Mouse (Mus musculus) liver (tissue): ENCODE measurements at regions not wholly inside any gene's neighbourhood (a gene's known extent, or its start where the extent isn't known, plus 50 kb on each side); places are given as distances from the start of the nearest gene placed in this dataset.
A peak's percentile ranks its signal among the peaks of the same experiment; 100 is the strongest.
"Not testable (repeated sequence)": the region's sequence is repeated elsewhere in the genome, so short reads cannot be mapped to it uniquely, and the experiment has no call there.

Source experiments
- DNase-seq: peaks from one replicate; pipeline ENCODE4 v3.0.0-alpha.2; 2020; ENCODE audit warnings: mixed read lengths

DNA sequence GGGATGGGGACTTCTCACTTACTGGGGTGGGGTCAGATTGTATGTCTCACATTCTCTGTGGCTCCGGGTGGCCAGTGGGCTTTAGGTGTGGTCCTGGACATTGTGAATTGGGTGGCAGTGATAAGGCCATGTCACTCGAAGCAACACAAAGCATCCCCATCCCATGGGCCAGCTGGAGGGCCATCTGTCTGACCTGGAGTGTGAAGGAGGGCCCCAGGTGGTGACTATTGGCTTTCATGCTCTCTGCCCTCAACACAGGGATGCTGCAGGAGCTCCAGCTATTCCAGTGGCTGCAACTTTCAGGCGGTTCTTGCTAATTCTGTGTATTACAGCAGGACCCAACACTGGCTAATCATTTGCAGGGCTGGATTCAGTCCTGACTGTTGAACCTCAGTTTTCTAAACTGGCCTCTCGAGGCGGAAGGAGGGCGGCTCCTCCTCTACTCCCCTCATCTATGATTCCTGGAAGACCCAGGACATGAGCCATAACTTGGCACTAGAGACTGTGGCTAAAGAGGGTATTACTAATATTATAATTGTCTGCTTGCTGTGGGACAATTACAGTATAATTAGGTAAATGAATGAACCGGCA is 64.1 kb downstream of the 9530068E07Rik start:
- no peak for DNase-seq

DNA sequence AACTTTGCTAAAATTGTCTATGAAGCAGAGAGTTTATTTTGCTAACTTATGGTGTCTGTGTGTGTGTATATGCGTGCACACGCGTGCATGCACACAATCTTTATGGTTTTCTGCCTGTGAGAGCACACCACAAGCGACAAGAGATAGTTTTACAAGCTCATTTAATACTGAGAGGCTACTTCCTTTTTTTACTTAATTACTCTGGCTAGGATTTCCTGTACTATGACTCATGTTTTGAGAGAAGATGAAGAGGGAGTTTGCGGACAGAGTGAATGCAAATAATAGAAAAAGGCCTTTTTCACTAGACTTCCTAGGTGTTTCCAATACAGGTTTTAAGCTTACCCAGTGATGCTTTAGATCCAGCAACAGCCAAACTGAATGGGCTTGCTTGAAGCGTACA is 74.9 kb downstream of the 9530068E07Rik start:
- DNase-seq, result not testable (repeated sequence)

DNA sequence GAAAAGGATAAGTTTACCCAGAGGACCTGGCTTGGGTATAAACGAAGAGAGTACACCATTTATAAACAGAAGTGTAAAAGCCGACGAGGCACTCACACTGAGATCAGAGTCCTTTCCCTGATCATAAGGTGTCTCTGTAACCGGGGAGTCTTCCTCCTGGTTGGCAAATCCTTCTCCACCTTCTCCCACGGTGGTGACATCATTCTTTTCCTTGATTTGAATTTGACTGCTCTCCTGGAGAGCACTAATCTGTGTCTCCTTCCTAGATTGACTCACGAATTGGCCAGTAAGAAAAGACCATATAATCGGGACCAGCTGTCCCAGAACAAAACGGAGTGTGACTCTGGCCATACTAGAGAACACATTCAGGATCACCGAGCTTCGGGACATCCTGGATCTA is 83.9 kb downstream of the 9530068E07Rik start:
- DNase-seq, result not testable (repeated sequence)

DNA sequence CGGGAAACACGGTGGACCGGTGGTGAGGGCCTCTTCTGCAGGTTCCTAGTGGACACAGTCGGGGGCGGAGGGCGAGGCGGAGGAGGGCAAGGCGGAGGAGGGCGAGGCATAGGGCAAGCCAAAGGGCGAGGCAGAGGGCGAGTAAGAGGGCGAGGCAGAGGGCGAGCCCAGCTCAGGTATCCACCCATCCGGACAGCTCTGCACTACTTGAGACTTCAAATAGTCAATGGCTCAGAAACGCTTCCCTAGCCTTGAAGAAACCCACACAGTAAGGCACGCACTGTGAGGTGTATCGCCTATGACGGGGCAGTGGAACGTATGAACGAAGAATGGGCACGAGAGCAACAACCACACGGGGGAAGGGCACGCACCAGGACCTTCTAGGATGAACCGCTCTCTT is 84.5 kb downstream of the 9530068E07Rik start:
- DNase-seq, result not testable (repeated sequence)

DNA sequence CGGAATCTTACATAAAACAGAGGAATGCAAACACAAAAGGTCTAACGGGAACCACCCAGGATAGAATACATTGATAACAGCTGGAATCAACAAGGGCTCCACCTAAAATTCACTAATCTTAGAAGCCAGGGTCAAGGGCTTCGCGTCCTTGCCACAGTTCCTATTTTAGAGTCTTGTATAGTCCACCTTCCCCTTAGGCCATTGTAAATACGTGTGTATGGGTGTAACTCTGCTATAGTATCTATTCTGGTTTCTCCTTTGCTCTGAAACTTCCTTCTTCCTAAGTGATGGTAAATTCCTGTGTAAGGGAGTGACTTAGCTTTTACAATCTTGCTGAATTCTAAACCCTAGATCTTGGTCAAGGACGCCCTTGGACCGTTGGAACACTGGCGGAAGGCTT is 87.3 kb downstream of the 9530068E07Rik start:
- DNase-seq, result not testable (repeated sequence)

DNA sequence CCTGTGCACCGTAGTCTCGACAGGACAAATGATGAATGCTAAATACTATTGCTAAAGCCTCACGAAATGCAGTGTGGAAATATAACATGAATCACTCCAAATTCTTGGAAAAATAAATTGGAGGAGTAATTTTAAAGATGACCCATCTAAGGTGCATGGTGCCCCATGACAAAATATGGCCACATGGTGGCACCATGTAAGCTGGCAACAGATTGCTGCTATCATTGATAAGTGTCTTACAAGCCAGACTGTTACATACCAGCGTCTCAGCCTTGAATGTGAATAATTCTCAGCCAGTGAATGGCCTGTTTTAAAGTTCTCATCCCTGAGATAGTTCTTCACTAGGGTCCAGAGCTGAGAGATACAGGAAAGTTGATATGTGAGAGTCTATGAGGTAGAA is 92.3 kb downstream of the 9530068E07Rik start:
- DNase-seq, result not testable (repeated sequence)

DNA sequence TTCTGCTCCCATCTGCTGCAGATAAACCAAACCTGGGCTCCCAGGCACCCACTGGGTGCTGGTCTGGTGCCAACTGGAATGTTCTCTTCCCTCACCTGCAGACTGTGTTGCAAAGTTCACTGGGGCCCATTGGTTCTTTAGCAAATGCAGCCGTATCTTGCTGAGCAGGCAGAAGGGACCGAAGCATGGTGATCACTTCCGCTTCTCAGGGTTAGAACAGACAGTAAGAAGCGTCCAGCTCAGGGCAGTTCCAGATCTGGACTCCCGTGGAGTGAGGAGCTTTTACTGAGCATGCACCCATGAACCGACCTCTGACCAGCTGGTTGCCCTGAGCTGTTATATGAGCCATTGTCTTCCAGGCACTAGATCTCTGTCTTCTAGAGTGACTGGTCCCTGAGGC is 97.1 kb downstream of the 9530068E07Rik start:
- DNase-seq, result no peak

DNA sequence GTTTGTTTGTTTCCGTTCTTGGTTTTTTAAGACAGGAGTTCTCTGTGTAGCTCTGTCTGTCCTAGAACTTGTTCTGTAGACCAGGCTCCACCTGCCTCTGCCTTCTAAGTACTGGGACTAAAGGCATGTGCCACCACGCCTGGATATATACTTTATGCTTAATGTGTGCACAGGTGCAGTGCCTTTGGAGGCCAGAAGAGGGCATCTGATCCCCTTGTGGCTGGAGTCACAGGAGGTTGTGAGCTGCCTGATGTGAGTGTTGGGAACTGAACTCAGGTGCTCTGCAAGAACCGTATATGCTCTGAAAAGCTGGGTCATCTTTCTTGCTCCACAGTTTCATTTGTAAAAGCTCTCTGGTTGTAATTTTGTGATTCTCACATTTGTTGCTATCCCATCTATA is 100.7 kb downstream of the 9530068E07Rik start:
- no peak for DNase-seq

DNA sequence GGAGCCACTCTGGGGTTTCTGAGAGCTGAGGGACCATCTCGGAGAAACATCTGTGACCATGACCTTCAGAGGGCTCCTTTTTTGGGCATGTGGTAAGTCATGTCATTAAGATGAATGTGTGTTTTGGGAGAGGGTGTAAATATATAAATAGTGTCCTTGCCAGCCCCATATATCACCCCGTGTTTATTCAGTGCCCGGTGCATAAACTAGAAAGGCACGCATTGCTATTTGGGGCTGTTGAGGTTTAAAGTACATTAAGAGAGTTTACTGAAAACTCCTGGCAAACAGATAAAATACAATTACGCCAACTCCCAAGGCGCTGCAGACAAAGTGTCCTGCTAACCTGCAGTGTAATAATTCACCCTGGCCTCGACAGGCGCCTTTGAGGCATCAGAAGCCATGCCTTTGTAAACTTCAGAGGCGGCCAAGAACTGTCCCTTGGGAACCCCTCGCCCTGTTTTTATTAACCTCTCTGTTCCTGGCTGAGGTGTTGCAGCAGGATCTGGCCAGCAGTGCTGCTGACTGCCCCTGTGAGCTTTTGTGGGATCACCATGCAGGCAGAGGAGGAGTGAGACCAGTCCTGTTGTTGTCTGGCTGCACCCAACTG is 106.6 kb downstream of the 9530068E07Rik start:
- no peak for DNase-seq

DNA sequence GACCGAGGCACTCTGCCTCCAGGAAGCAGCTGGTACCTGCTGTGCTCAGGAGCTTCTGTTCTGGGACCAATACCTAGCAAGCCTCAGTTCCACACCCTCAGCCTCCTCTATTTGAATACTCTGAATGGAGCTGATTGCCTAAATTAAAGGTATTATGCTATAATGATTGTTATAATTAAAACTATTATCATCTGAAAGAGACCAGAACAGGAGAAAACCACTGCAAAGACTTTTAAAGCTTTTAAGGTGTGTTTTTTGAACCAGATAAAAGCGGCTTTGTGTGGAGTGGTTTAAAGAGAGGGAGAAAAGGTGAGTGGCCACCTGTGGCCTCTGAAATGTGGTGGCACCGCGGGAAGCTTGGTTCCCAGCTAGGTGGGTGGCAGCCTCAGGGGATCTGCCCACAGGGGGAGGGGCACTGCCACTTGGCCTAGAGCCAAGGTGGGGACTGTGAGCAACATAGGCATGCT is 115.6 kb downstream of the 9530068E07Rik start:
- no peak for DNase-seq

DNA sequence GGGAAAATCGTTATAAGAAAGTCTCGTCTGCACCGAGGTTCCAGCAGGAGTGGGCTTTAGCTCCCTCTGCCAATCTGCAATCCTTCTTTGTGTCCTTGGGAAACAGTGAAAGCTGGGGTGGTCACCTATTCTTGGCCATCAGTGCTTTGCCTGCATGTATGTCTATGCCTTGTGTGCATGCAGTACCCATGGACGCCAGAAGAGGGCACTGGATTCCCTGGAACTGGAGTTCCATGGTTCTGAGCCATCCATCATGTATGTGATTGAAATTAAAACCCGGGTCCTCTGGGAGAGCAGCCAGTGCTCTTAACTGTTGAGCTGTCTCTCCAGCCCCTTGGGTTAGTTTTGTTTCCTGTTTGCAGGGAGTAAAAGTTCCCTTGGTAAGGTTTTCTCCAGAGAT is 121.1 kb downstream of the 9530068E07Rik start:
- peak; percentile 46 for DNase-seq

DNA sequence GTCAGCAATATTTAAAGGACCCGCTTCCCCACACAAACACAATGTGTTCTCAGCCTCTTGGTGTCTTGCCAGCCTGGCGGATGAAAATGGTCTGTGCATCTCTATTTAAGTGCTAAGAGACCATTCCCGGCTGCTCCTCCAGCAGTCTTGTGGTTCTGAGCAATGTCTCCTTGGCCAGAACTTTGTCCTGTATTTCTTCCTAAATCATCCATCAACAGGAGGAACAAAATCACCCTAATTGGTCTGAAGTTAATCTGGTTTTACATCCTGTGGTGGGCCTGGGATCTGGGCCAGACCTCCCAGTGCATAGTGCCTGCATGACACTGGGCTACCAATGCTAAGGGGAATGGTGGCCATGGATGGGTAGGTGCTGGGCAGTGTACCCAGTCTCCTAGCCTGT is 123.6 kb downstream of the 9530068E07Rik start:
- no peak for DNase-seq

DNA sequence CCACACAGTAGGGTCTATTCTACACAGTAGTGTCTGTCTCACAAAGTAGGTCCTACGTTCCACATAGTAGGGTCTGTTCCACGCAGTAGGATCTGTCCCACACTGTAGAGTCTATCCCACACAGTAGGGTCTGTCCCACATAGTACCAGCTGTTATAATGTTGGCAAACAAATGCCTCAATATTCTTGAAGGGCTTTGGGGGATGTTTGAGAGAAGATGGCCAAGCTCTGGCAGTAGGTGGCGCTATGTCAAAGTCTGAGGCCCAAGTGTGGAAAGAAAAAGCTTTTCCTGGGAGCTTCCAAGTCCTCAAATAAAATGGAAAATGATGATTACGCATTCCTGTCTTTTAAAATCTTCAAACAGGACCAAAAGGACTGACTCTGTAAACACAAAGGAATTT is 125.7 kb downstream of the 9530068E07Rik start:
- DNase-seq, result peak; percentile 29

DNA sequence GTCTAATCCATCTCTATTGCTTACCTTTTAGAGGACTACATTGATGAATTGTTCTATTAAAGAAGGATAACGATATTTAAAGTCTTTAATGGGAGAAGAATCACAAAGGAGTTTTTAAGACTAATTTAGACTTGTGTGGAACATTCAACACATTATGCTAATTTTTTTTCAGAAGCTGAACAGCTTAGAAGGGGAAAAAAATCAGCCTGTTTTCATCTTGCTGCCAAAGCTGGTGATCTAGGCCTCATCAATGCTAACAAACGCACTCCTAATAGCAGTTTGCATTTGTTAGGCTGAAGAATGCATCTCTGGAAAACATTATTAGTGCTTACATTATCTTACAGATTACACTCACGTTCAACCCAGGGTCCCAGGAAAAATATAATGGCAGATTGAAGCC is 126.2 kb downstream of the 9530068E07Rik start:
- no peak for DNase-seq

DNA sequence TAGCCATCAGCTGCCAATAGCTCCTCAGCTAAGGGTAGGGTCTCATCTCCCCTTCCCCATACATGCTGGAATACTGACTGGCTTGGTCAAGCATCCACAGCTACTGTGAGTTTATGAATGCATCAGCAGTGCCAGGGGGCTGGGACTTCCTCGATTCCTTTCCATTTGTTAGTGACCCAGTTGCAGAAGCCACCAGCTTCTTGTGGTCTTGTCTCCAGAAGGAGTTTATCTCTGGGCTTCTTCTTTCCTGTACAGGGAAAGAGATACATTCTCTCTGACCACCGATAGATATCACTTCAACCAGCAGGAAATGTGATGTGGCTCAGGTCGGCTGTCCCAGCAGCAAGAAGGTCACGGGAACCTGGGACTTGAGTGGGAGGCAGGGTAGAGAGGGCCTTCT is 127.0 kb downstream of the 9530068E07Rik start:
- no peak for DNase-seq

DNA sequence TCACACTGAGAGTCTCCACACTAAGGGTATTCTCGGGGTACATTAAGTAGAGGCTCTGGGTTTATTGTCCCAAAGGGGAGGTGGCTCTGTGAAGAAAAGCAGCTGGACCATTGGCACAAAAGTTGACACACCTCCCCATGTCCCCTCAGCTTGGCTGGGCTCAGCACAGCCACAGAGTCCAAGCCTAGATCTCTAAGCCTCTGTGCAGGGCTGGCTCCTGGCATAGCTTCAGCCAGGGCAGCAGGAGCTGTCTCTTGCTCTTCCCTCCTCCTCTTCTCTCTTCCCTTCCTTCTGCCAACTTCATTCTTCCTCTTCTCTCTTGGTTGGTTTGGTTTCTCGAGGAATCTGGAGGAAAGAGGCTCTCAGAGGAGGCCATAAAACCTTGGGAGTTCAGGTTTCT is 127.4 kb downstream of the 9530068E07Rik start:
- DNase-seq, result no peak

DNA sequence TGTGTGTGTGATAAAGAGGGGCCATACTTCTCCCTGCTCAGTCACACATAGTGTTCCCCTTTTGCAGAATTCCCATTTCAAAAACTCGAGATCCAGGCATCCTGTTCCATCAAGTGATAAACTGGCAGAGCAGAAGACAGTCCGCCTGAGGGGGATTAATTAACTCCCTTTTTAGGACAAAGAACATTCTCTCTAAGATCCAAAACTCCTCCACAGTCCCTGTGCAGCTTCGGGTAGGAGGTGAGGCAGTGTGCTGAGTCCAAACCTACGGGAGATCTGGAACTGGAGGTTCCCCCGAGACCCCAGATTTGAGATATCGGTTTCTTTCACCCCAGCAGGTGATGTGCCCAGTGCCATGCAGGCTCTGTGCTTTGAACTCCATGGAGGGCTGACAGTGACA is 129.2 kb downstream of the 9530068E07Rik start:
- DNase-seq, result no peak

DNA sequence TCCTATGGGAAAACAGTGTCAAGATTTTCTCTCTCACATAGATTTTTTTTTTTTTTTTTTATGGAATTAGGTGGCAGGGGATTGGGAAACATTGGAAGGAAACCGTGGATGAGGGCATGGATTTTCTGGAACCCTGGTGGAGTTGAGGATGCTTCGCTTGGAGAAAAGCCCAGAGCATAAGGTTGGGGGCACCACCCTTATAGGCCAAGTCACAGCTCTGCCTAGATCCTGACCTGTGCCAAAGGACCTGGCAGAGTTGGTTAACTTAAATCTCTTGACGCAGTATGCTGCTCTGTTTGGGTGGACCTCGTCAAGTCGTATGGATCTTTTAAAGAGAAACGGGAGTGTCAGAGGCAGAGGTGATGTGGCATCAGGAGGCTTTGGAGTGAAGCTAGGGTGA is 130.1 kb downstream of the 9530068E07Rik start:
- no peak for DNase-seq

DNA sequence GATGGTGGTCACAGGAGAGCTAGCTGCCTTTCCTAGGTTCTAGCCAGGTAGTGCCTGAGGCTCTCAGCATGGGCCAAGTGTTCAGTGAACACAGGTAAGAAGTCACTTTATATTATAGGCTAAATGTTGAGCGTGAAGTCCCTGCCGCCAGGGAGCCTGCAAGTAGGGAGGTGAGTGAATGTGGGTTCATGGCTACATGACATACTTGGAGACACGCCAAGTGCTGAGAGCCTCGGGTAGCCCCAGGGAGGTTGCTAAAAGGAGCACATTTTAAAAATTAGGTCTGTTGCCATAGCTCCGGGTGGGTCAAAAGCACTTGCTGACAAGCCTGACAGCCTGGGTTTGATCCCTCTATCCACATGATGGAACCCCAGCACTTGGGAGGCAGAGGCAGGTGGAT is 137.2 kb downstream of the 9530068E07Rik start:
- DNase-seq, result no peak

DNA sequence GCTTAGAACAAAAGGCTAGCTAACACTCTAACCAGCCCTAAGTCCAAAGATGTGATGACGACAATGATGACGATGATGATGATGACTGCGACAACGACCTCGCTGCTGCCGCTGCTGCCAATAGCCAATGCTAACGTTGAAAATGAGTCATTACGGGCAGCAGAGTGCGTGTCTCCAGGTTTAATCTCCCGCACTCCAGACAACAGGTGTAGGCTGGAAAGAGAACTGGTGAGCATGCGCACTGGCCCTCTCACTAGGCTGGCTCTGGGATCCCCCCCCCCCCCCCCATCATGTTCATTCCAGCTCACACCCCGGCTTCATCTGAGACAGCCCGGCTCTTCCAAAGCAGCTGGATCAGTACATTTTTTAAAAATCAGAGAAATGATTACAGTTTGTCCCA is 138.4 kb downstream of the 9530068E07Rik start:
- no peak for DNase-seq

DNA sequence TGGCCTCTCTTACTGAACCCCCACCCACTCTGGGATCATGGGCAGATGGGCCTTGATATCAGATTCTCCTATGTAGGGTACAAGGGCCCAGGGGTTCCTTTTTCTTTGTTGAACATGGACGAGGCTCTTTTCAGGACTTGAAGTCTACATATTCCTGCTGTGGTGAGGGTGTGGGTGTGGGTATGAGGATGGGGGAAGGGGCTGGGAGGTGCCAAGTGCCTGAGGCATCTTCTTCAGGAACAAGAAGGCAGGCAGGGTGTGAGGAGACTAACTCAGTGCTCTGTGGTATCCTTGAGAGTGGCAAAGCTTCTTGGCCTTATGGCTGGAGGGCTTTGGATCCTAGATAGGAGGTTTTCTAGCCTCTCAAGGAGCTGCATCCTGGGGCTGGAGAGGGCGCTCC is 140.0 kb downstream of the 9530068E07Rik start:
- no peak for DNase-seq

DNA sequence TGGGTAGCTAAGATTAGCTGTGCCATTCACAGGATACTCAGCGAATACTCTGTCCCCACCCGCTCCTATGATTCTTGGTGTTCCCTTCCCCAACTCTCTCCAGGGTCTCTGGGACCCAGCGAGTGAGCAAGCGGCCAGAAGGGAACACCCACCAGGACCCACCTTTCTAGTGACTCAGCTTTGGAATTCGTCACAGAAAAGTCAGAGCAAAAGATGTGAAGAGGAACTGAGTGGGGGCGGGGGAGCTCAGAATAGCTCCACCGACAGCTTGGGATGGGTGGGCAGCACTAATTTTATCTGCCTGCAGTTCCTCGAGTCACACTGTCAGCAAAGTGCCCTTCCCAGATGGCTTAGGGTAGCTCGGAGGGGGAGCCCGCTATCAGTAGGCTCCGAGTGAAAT is 140.6 kb downstream of the 9530068E07Rik start:
- no peak for DNase-seq

DNA sequence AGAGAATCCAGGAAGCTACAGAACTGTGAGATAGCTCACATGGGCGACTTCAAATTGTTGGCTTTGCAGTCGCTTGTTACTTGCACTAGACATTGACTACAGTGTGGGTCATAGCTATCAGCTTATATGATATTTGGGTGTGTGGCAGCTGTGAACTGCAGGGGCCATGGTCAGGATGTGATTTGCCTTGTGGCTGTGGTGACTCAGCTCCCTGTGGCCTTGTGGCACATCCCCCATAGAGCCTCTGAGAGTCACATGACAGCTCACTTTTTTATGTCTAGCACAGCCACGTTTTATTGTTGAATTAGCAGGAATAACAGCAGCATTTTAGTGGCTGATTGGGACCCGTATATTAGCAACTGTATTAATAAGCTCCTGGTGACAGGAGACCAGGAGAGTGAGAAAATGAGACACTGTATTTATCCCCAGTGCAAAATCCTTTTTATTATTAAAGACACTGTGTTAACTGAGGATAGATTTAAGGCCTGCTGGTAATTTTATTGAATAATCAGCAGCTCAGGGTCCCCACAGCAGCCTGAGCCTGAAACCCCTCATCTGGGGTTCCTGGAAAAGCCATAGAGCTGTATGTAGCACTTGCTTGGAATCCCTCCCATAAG is 141.7 kb downstream of the 9530068E07Rik start:
- DNase-seq, result no peak

DNA sequence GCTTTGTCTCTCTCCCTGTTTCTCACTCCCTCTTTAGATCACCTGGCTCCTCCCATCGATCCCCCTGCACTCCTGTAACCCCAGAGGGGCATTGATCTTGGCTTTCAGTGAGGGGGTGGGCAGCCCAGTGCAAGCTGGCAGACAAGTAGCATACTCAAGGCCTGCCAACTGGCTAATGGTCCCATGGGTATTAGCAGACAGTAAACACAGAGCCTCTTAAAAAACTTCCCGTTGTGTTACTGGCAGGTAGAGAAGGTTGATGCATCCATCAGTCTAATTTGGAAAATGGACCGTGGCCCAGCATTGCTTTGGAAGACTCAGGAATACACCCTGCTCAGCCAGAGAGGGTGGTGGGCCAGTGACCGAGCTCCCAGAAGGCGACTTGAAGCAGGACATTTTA is 145.0 kb downstream of the 9530068E07Rik start:
- no peak for DNase-seq

DNA sequence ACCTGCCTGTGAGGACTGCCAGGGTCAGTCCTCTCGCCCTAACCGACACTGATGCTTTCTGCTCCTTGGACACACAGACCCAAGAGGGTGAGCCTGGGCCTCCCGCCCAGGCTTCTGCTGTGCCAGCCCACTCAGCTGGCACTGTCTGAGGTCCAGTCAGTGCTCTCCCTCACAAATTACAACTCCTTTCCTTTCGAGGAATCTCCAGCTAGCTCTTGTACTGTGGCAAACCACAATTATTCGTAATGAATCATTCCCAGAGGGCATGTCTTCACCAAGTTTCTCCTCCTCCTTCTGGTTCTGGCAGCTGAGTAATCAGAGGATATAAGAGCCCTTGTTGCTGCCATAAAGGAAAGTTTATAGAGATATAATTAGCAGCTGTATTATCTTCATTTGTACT is 155.2 kb downstream of the 9530068E07Rik start:
- DNase-seq, result no peak
